Mouse (Mus musculus): ENCODE measurements at regions not wholly inside any gene's neighbourhood (a gene's known extent, or its start where the extent isn't known, plus 50 kb on each side); places are given as distances from the start of the nearest gene placed in this dataset.
A peak's percentile ranks its signal among the peaks of the same experiment; 100 is the strongest.

DNA sequence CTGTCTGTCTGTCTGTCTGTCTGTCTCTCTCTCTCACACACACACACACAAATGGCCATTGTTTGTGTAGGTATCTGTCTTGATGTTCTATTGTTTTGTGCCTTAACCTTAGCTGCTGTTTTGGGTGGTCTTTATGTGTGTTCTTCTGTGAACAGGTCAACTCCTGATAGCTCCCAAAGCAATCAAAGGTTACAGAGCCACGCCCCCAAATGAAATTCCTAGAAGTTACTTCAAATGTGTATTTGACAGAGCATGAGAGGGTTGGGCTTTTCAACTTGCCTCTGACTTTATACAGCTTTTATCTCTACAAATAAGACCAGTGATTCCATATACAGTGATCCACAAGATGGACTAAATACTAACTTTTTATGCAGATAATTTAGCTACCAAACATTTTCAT lies 217.8 kb upstream of the Ubash3b start:
- no peak for TF ChIP-seq POLR2A (IDR thresholded peaks at IDR 0.05; ENCODE audit: borderline replicate concordance, extremely low read depth, insufficient read depth, insufficient read length)
- no peak overlapping the region for H3K4me3 ChIP-seq (replicated peaks; ENCODE audit: low read length)
- H3K9ac ChIP-seq (ENCODE audit: low read depth, low read length, severe bottlenecking) = no peak overlapping the region
- no peak for ATAC-seq (ENCODE audit: low FRiP score, low read depth)
- no peaks in the 10 kb centered on the region for H3K36me3 ChIP-seq (ENCODE audit: control insufficient read depth, insufficient read depth, low read length)
- WGBS = 93% methylated on average over 1 of the region's 1 CpGs
- H3K27me3 ChIP-seq (ENCODE audit: control insufficient read depth, insufficient read depth, low read length) = no peaks in the 10 kb centered on the region
- no peak overlapping the region for H3K27ac ChIP-seq (replicated peaks; ENCODE audit: low read depth, low read length)
- no peaks in the 10 kb centered on the region for H3K9me3 ChIP-seq (ENCODE audit: control insufficient read depth, low read length)
- no peak for DNase-seq (ENCODE audit: low spot score)
- no peak overlapping the region for H3K4me2 ChIP-seq (replicated peaks; ENCODE audit: low read depth, low read length, severe bottlenecking)
- peaks cover 38% of the 10 kb centered on the region for H3K4me1 ChIP-seq (ENCODE audit: control insufficient read depth, insufficient read depth, low read length)

DNA sequence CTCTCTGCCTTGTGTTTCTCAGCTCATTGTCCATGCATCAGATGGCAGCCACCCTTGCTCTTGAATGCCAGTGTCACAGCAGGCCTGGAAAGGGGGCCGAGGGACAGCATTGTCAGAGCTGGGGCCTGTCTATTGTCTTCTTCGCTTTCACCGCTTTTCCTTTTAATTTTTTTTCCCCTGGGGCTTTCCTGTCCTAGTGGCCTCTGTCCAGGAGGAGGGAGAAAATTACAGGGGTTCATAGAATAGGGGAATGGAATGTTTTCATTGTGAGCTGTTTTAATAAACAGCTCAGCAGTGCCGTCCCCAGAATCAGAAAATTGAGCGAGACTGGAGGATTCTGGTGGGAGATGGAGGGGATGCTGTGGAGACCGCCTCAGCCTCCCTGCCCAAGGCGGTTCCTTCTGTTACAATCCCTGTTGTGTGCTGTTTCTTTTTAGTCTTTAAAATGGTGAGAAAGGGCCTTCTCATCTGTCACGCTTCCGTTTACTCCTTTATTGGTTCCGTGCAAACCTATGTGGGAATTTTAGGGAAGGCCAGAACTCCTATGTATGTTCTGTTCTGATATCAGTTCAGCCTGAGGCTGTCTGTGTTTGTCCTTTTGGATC lies 217.2 kb upstream of the Ubash3b start:
- Histone ChIP-seq H3K9me3 (ENCODE audit: control insufficient read depth, low read length) (no peaks in the 10 kb centered on the region), H3K36me3 (ENCODE audit: control insufficient read depth, insufficient read depth, low read length) (no peaks in the 10 kb centered on the region), H3K9ac (ENCODE audit: low read depth, low read length, severe bottlenecking) (no peak overlapping the region), H3K27me3 (ENCODE audit: control insufficient read depth, insufficient read depth, low read length) (no peaks in the 10 kb centered on the region), H3K27ac (replicated peaks; ENCODE audit: low read depth, low read length) (peak overlapping the region; percentile 68), H3K4me2 (replicated peaks; ENCODE audit: low read depth, low read length, severe bottlenecking) (peak overlapping the region; percentile 6; the same call in 1 of the 2 replicates), H3K4me1 (ENCODE audit: control insufficient read depth, insufficient read depth, low read length) (peaks cover 38% of the 10 kb centered on the region), H3K4me3 (replicated peaks; ENCODE audit: low read length) (no peak overlapping the region)
- ATAC-seq (ENCODE audit: low FRiP score, low read depth) (no peak), DNase-seq (ENCODE audit: low spot score) (no peak)
- TF ChIP-seq POLR2A (IDR thresholded peaks at IDR 0.05; ENCODE audit: borderline replicate concordance, extremely low read depth, insufficient read depth, insufficient read length) = no peak
- WGBS = 54% methylated on average over 10 of the region's 10 CpGs

DNA sequence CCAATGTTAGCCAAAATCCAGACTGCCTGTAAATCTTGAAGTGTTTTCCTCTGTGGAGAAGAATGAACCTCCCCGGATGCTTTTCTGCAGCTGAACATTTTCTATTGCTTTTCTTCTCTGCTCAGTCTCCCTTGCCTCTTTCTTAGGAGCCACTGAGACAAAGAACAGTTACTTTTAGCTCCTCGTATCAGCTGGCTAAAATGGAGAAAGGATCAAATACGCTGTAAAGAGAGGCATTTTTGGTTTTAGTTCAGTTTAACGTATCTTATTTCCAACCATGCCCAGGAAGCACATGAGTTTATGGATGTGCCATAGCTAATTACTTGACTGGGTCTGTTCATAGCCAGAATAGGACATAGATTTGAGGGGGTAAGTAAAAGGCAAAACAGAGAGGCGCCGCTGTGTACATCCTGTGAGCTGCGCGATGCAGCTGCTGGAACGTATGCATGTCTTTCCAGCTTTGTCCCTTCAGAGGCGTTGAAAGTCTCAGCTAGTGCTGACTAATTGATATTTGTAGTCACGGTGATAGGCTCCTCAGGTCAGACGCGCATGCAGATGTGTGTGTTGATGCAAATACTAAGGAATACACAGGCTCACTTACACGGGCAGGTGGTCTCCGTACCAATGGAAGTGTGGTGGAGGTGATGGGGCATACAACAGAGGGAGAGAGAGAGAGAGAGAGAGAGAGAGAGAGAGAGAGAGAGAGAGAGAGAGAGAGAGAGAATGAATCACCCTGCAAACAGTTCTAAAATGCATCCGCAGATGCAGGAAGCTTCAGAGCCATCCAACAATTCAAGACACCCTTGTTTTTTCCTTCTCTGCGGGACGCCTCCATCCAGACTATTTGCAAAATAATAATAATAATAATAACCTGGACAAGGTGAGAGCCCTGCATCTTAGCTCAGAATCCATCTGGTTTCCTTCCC lies 216.5 kb upstream of the Ubash3b start:
- Histone ChIP-seq H3K4me1 (ENCODE audit: control insufficient read depth, insufficient read depth, low read length) (peaks cover 38% of the 10 kb centered on the region), H3K9me3 (ENCODE audit: control insufficient read depth, low read length) (no peaks in the 10 kb centered on the region), H3K4me3 (replicated peaks; ENCODE audit: low read length) (0 out of 2 replicates have a peak overlapping the region, but pooled peaks have one; percentile 14), H3K27me3 (ENCODE audit: control insufficient read depth, insufficient read depth, low read length) (no peaks in the 10 kb centered on the region), H3K27ac (replicated peaks; ENCODE audit: low read depth, low read length) (peak overlapping the region; percentile 68), H3K4me2 (replicated peaks; ENCODE audit: low read depth, low read length, severe bottlenecking) (peak overlapping the region; percentile 73), H3K36me3 (ENCODE audit: control insufficient read depth, insufficient read depth, low read length) (no peaks in the 10 kb centered on the region), H3K9ac (ENCODE audit: low read depth, low read length, severe bottlenecking) (peak overlapping the region; percentile 41)
- no peak for TF ChIP-seq POLR2A (IDR thresholded peaks at IDR 0.05; ENCODE audit: borderline replicate concordance, extremely low read depth, insufficient read depth, insufficient read length)
- ATAC-seq (ENCODE audit: low FRiP score, low read depth) (0 out of 2 replicates have a peak, but pooled peaks have one; percentile 17), DNase-seq (ENCODE audit: low spot score) (no peak)
- WGBS = 57% methylated on average over 18 of the region's 18 CpGs

DNA sequence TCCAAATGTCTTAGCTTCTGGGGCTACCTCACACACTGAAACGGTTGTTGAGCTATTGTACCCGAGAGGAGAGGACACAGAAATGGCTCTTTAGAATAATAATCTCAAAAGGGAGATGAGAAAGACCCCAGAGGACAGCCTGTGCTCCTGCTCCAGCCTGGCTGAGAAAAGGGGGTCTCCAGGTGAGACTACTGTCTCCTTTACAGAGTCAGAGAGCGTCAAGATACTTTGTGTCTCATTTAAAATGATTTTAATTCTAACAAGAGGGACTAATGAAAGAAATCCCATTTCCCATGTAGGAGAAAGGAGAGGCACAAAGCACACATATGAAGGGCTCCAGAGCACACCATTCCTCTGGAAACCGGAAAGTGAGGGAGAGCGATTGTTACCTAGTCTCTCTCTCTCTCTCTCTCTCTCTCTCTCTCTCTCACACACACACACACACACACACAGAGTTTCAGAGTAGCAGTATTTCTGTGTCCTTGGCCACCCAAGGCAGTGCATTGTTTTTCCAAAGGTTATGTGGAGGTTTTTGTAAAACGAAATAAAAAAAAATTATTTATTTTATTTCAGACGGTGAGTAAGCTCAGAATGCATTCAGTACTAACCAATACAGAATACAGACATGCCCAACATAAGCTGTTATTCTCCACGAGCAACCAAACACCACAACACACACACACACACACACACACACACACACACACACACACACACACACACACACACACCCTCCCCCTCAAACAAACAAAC lies 215.6 kb upstream of the Ubash3b start:
- no peaks in the 10 kb centered on the region for H3K36me3 ChIP-seq (ENCODE audit: control insufficient read depth, insufficient read depth, low read length)
- peak overlapping the region; percentile 73 for H3K4me2 ChIP-seq (replicated peaks; ENCODE audit: low read depth, low read length, severe bottlenecking)
- peaks cover 38% of the 10 kb centered on the region for H3K4me1 ChIP-seq (ENCODE audit: control insufficient read depth, insufficient read depth, low read length)
- peak overlapping the region; percentile 85 for H3K27ac ChIP-seq (replicated peaks; ENCODE audit: low read depth, low read length)
- TF ChIP-seq POLR2A (IDR thresholded peaks at IDR 0.05; ENCODE audit: borderline replicate concordance, extremely low read depth, insufficient read depth, insufficient read length) = no peak
- H3K9me3 ChIP-seq (ENCODE audit: control insufficient read depth, low read length) = no peaks in the 10 kb centered on the region
- peak overlapping the region; percentile 59 for H3K9ac ChIP-seq (ENCODE audit: low read depth, low read length, severe bottlenecking)
- DNase-seq (ENCODE audit: low spot score) (no peak), ATAC-seq (ENCODE audit: low FRiP score, low read depth) (0 out of 2 replicates have a peak, but pooled peaks have one; percentile 11)
- H3K27me3 ChIP-seq (ENCODE audit: control insufficient read depth, insufficient read depth, low read length) = no peaks in the 10 kb centered on the region
- H3K4me3 ChIP-seq (replicated peaks; ENCODE audit: low read length) = peak overlapping the region; percentile 34
- 46% methylated on average over 8 of the region's 8 CpGs for WGBS

All from limb, embryonic 14.5 days (tissue).